Mouse (Mus musculus) stomach, postnatal 0 days (tissue): ENCODE data around the gene Acox2. TPM values are rescaled to one million over a fixed set of nuclear protein-coding genes. Genes with fewer than 3 reads are reported as not detected.

Source experiments
- ATAC-seq: fragments of 200-750 bp; cut with Nextera tagmentation; 2 replicates; pipeline ENCODE4 v1.8.0; 2017; ENCODE audit not compliant: low FRiP score, low TSS enrichment
- DNase-seq: peaks from one replicate; pipeline ENCODE4 v3.0.0-alpha.2; 2016; ENCODE audit warnings: low spot score
- H3K27ac ChIP-seq: fragments of 300-500 bp; sonication (generic); replicated peaks from 2 replicates; pipeline ENCODE4 v1.5.1; 2014; ENCODE audit warnings: mild to moderate bottlenecking, control low read depth
- H3K27me3 ChIP-seq: fragments of 300-500 bp; sonication (generic); 2 replicates; pipeline ENCODE4 v1.6.1; 2014; ENCODE audit warnings: low read length; ENCODE audit not compliant: control insufficient read depth, insufficient read depth
- H3K36me3 ChIP-seq: fragments of 300-500 bp; sonication (generic); 2 replicates; pipeline ENCODE4 v1.6.1; 2014; ENCODE audit warnings: low read length, mixed read lengths; ENCODE audit not compliant: control insufficient read depth, insufficient read depth
- H3K4me1 ChIP-seq: fragments of 300-500 bp; sonication (generic); replicated peaks from 2 replicates; pipeline ENCODE4 v1.6.1; 2014; ENCODE audit warnings: antibody characterized with exemption; ENCODE audit not compliant: control insufficient read depth, insufficient read depth
- H3K4me2 ChIP-seq: fragments of 300-500 bp; sonication (generic); replicated peaks from 2 replicates; pipeline ENCODE4 v1.6.1; 2014; ENCODE audit warnings: low read depth, mild to moderate bottlenecking, control low read depth, moderate library complexity
- H3K4me3 ChIP-seq: fragments of 300-500 bp; sonication (generic); 2 replicates; pipeline ENCODE4 v1.5.1; 2014; ENCODE audit warnings: low read depth, low read length, control low read depth
- H3K9ac ChIP-seq: fragments of 300-500 bp; sonication (generic); 2 replicates; pipeline ENCODE4 v1.6.1; 2014; ENCODE audit warnings: mild to moderate bottlenecking, low read length, control low read depth, mixed read lengths
- H3K9me3 ChIP-seq: fragments of 300-500 bp; sonication (generic); 2 replicates; pipeline ENCODE4 v1.6.1; 2016; ENCODE audit warnings: low read length; ENCODE audit not compliant: control insufficient read depth
- CTCF ChIP-seq: IDR thresholded peaks from 2 replicates; pipeline ENCODE4 v1.5.1; 2016; ENCODE audit warnings: antibody characterized with exemption, low read depth, mild to moderate bottlenecking, moderate library complexity
- EP300 ChIP-seq: optimal IDR thresholded peaks from 2 replicates; pipeline ENCODE3; 2016; ENCODE audit warnings: antibody characterized with exemption
- WGBS: fragments of 180-500 bp; shearing (Covaris S2); extraction: QIAGEN DNeasy Blood & Tissue Kit; methylation state at CpG from one replicate; pipeline ENCODE4 v1.1.7; 2014; 5-methylcytosine and 5-hydroxymethylcytosine counted together
- polyA plus RNA-seq: library from polyadenylated mRNA; unstranded; fragments of >200 nt; fragmentation: Nextera tagmentation; extraction: Ambion mirVana; gene quantifications from 2 replicates; pipeline ENCODE4 v1.2.1, GENCODE M21; 2015

The Acox2 gene
- polyA plus RNA-seq, 1 experiment from 2014 or later, result 6.0 TPM

- Histone ChIP-seq H3K36me3 (no peaks in the 10 kb centered on the region), H3K4me1 (no peaks in the 10 kb centered on the region), H3K27ac (no peak overlapping the region), H3K9me3 (no peaks in the 10 kb centered on the region), H3K4me3 (no peak overlapping the region), H3K27me3 (no peaks in the 10 kb centered on the region), H3K4me2 (no peak overlapping the region), H3K9ac (no peak overlapping the region)
- ATAC-seq, result no peak
- 78% methylated on average over 9 of the region's 9 CpGs for WGBS
- TF ChIP-seq CTCF (no peak), EP300 (no peak)
- DNase-seq, result no peak
These were observed 29.7 kb downstream of the Acox2 start for GRCm38 (mm10) chr14:8229367-8230019.

GRCm38 (mm10) chr14:8224805-8225204 is 34.3 kb downstream of the Acox2 start:
- H3K4me1 ChIP-seq, result no peaks in the 10 kb centered on the region
- H3K9me3 ChIP-seq, result no peaks in the 10 kb centered on the region
- no peak overlapping the region for H3K9ac ChIP-seq
- no peak overlapping the region for H3K27ac ChIP-seq
- no peaks in the 10 kb centered on the region for H3K27me3 ChIP-seq
- no peaks in the 10 kb centered on the region for H3K36me3 ChIP-seq
- DNase-seq, result no peak
- 56% methylated on average over 2 of the region's 2 CpGs for WGBS
- H3K4me2 ChIP-seq, result no peak overlapping the region
- ATAC-seq, result no peak
- no peak overlapping the region for H3K4me3 ChIP-seq
- no peak for TF ChIP-seq CTCF
- no peak for TF ChIP-seq EP300

GRCm38 (mm10) chr14:8223506-8224293 is 35.5 kb downstream of the Acox2 start:
- Histone ChIP-seq H3K9ac (no peak overlapping the region), H3K9me3 (no peaks in the 10 kb centered on the region), H3K4me2 (no peak overlapping the region), H3K4me1 (no peaks in the 10 kb centered on the region), H3K4me3 (no peak overlapping the region), H3K27me3 (no peaks in the 10 kb centered on the region), H3K36me3 (no peaks in the 10 kb centered on the region), H3K27ac (no peak overlapping the region)
- 81% methylated on average over 10 of the region's 10 CpGs for WGBS
- ATAC-seq (no peak), DNase-seq (no peak)
- TF ChIP-seq EP300, result no peak

- Histone ChIP-seq H3K27ac (no peak overlapping the region), H3K9ac (no peak overlapping the region), H3K36me3 (no peaks in the 10 kb centered on the region), H3K9me3 (no peaks in the 10 kb centered on the region), H3K4me1 (no peaks in the 10 kb centered on the region), H3K27me3 (no peaks in the 10 kb centered on the region), H3K4me2 (no peak overlapping the region), H3K4me3 (no peak overlapping the region)
- DNase-seq (no peak), ATAC-seq (no peak)
- 94% methylated on average over 16 of the region's 16 CpGs for WGBS
- no peak for TF ChIP-seq EP300
- no peak for TF ChIP-seq CTCF
These were observed 36.6 kb downstream of the Acox2 start for GRCm38 (mm10) chr14:8222561-8222960.

GRCm38 (mm10) chr14:8220912-8221311 is 38.2 kb downstream of the Acox2 start:
- Histone ChIP-seq H3K27ac (no peak overlapping the region), H3K9ac (no peak overlapping the region), H3K9me3 (no peaks in the 10 kb centered on the region), H3K4me1 (no peaks in the 10 kb centered on the region), H3K36me3 (no peaks in the 10 kb centered on the region), H3K4me2 (no peak overlapping the region), H3K27me3 (no peaks in the 10 kb centered on the region), H3K4me3 (no peak overlapping the region)
- no peak for DNase-seq
- TF ChIP-seq CTCF, result no peak
- TF ChIP-seq EP300, result no peak
- 94% methylated on average over 2 of the region's 2 CpGs for WGBS
- ATAC-seq, result no peak

- H3K27me3 ChIP-seq, result no peaks in the 10 kb centered on the region
- no peak overlapping the region for H3K27ac ChIP-seq
- H3K4me3 ChIP-seq, result no peak overlapping the region
- H3K4me1 ChIP-seq, result no peaks in the 10 kb centered on the region
- DNase-seq (no peak), ATAC-seq (no peak)
- H3K36me3 ChIP-seq, result no peaks in the 10 kb centered on the region
- TF ChIP-seq EP300, result no peak
- TF ChIP-seq CTCF, result peak; percentile 60
- WGBS, result 74% methylated on average over 7 of the region's 7 CpGs
- no peak overlapping the region for H3K4me2 ChIP-seq
- no peaks in the 10 kb centered on the region for H3K9me3 ChIP-seq
- no peak overlapping the region for H3K9ac ChIP-seq
These were observed 38.8 kb downstream of the Acox2 start for GRCm38 (mm10) chr14:8220306-8220705.
